Mouse (Mus musculus) midbrain, embryonic 14.5 days (tissue): Measurements from ENCODE around the gene Flad1. TPM values are rescaled to one million over a fixed set of nuclear protein-coding genes. Genes with fewer than 3 reads are reported as not detected.

Experiments used
- ATAC-seq: fragments of 200-750 bp; cut with Nextera tagmentation; 2 replicates; pipeline ENCODE4 v1.8.0; 2017; ENCODE audit warnings: moderate number of reproducible peaks, moderate library complexity; ENCODE audit not compliant: low FRiP score, low TSS enrichment
- DNase-seq: peaks from one replicate; pipeline ENCODE4 v3.0.0-alpha.2; 2015
- H3K27ac ChIP-seq: fragments of 300-500 bp; sonication (generic); replicated peaks from 2 replicates; pipeline ENCODE4 v1.5.1; 2014; ENCODE audit warnings: mild to moderate bottlenecking, low read depth, low read length, moderate library complexity
- H3K27me3 ChIP-seq: fragments of 300-500 bp; sonication (generic); 2 replicates; pipeline ENCODE4 v1.6.1; 2014; ENCODE audit warnings: low read length, control low read depth, mixed read lengths; ENCODE audit not compliant: control insufficient read depth, insufficient read depth
- H3K36me3 ChIP-seq: fragments of 300-500 bp; sonication (generic); 2 replicates; pipeline ENCODE4 v1.6.1; 2014; ENCODE audit warnings: low read length, control low read depth; ENCODE audit not compliant: control insufficient read depth, insufficient read depth
- H3K4me1 ChIP-seq: fragments of 300-500 bp; sonication (generic); 2 replicates; pipeline ENCODE4 v1.6.1; 2014; ENCODE audit warnings: mild to moderate bottlenecking, antibody characterized with exemption, low read length, control low read depth; ENCODE audit not compliant: control insufficient read depth, insufficient read depth
- H3K4me2 ChIP-seq: fragments of 300-500 bp; sonication (generic); 2 replicates; pipeline ENCODE4 v1.6.1; 2014; ENCODE audit warnings: mild to moderate bottlenecking, low read length, moderate library complexity
- H3K4me3 ChIP-seq: fragments of 300-500 bp; sonication (generic); replicated peaks from 2 replicates; pipeline ENCODE4 v1.5.1; 2014; ENCODE audit warnings: low read depth, low read length
- H3K9ac ChIP-seq: fragments of 300-500 bp; sonication (generic); replicated peaks from 2 replicates; pipeline ENCODE4 v1.6.1; 2014; ENCODE audit warnings: mild to moderate bottlenecking, low read length, moderate library complexity
- H3K9me3 ChIP-seq: fragments of 300-500 bp; sonication (generic); 2 replicates; pipeline ENCODE4 v1.6.1; 2016; ENCODE audit warnings: low read length, control low read depth, mixed read lengths; ENCODE audit not compliant: control insufficient read depth
- WGBS: fragments of 180-500 bp; shearing (Covaris S2); extraction: QIAGEN DNeasy Blood & Tissue Kit; methylation state at CpG from one replicate; pipeline ENCODE4 v1.1.7; 2014; 5-methylcytosine and 5-hydroxymethylcytosine counted together
- polyA plus RNA-seq: library from polyadenylated mRNA; unstranded; fragments of >200 nt; fragmentation: Nextera tagmentation; extraction: Ambion mirVana; gene quantifications from 2 replicates; pipeline ENCODE4 v1.2.1, GENCODE M21; 2014

The Flad1 gene
- polyA plus RNA-seq, 1 experiment from 2014 or later = 34.9 TPM

DNA sequence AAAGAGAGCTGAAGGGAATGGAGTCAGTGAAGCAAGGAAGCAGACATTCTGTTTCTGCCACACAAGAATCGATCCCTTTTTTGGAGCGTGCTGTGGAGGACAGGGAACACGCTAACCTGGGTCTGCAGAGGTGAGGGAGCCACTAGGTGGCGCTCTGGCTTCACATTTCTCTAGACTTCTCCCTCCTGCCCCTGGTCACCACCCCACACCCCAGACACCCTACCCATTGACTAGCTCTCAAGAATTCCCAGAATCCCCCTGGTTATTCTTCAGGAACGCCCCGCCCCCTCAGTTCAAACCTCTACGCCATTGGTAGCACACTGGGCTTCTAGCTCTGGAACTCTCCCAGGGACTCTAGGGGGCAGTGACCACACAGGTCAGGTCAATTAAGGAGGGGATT is 37.9 kb upstream of the Flad1 start:
- no peaks in the 10 kb centered on the region for H3K4me1 ChIP-seq
- no peak overlapping the region for H3K27ac ChIP-seq
- no peak overlapping the region for H3K4me3 ChIP-seq
- H3K4me2 ChIP-seq = no peak overlapping the region
- DNase-seq (peak; percentile 82), ATAC-seq (peak; percentile 34)
- 37% methylated on average over 7 of the region's 7 CpGs for WGBS
- no peak overlapping the region for H3K9ac ChIP-seq
- H3K36me3 ChIP-seq = no peaks in the 10 kb centered on the region
- no peaks in the 10 kb centered on the region for H3K27me3 ChIP-seq
- no peaks in the 10 kb centered on the region for H3K9me3 ChIP-seq

DNA sequence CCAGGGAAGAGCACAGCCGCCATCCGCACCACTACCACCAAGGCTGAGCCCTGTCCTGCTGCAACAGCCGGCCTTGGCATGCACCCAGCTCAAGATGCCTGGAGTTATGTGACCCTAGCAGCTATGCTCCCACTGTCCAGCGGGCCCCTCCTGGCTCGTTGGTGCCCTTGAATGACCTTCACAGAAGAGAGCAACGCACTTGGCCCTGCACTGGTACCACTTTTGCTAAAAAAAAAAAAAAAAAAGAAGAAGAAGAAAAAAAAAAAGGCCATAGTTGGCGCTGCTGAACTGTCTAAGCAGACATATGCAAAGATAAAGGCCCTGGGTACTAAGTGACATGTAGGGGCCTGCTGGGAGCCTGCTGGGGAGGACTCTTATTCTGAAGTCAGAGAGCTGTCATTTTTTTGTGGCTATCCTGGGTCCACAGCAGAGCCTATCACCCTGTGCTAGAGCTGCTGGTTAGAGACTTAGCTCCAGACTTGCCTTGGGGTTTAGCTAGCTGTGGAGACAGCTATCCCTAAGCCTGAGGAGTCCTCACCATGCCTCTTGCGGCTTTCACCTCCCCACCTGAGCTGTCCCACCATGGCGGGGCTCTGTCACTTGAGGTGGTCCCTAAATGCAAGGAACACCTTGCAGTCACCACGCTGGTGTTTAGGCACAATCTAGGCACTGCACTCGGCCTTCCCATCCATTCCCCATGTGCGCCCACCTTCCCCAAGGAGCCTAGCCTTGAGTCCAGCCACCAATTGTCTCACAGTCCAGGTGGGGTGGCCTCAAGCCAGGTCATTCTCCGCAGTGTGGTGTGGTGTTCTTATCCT is 37.3 kb upstream of the Flad1 start:
- ATAC-seq = peak; percentile 17; the same call in 1 of the 2 replicates
- Histone ChIP-seq H3K9ac (no peak overlapping the region), H3K9me3 (no peaks in the 10 kb centered on the region), H3K27me3 (no peaks in the 10 kb centered on the region), H3K4me1 (no peaks in the 10 kb centered on the region), H3K4me2 (no peak overlapping the region), H3K4me3 (no peak overlapping the region), H3K36me3 (no peaks in the 10 kb centered on the region), H3K27ac (no peak overlapping the region)
- no peak for DNase-seq
- 73% methylated on average over 13 of the region's 13 CpGs for WGBS

DNA sequence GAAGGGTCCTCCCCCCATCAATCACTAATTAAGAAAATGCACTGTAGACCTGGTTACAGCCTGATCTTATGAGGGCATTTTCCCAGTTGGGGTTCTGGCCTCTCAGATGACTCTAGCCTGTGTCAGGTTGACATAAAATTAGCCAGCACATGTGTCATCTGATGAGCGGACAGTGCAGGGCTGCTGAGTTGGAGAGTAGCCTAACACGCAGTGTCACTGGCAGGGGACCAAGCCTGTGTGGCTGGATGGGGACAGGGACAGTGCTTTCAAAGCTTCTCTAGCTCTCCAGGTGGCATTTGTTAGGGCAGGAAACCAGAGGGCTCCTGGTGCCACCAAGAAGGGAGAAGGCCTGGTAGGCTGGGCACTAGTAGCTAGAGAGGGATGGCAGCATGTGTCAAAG is 29.0 kb upstream of the Flad1 start:
- ATAC-seq (no peak), DNase-seq (no peak)
- Histone ChIP-seq H3K27ac (no peak overlapping the region), H3K9ac (no peak overlapping the region), H3K9me3 (no peaks in the 10 kb centered on the region), H3K36me3 (no peaks in the 10 kb centered on the region), H3K4me3 (no peak overlapping the region), H3K27me3 (no peaks in the 10 kb centered on the region), H3K4me2 (no peak overlapping the region), H3K4me1 (peaks cover 5% of the 10 kb centered on the region; the same call in 1 of the 2 replicates)
- WGBS = 93% methylated on average over 2 of the region's 2 CpGs

DNA sequence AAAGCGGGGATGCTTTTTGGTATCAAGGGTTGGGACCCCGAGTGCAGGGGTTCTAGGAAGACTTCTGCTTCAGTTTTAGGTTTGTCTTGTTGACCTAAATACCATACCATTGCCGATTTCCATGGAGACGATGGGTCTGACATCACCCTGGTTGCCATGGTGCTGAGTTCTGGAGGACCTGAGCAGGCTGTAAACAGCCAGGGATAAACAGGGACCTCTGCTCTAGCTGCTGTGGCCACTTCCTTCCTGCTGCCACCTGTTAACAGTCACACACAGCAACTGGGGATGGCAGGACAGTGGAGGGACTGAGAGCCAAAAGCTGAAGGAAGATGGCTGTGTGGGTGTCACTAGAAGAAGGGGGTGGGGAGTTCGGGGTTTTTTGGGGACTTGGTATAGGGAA is 25.6 kb upstream of the Flad1 start:
- Histone ChIP-seq H3K4me2 (peak overlapping the region; percentile 45), H3K27ac (no peak overlapping the region), H3K9me3 (no peaks in the 10 kb centered on the region), H3K27me3 (no peaks in the 10 kb centered on the region), H3K9ac (no peak overlapping the region), H3K4me1 (peaks cover 5% of the 10 kb centered on the region; the same call in 1 of the 2 replicates), H3K4me3 (0 out of 2 replicates have a peak overlapping the region, but pooled peaks have one; percentile 20), H3K36me3 (peaks cover 29% of the 10 kb centered on the region)
- ATAC-seq (no peak), DNase-seq (peak; percentile 20)
- WGBS = 19% methylated on average over 5 of the region's 5 CpGs

DNA sequence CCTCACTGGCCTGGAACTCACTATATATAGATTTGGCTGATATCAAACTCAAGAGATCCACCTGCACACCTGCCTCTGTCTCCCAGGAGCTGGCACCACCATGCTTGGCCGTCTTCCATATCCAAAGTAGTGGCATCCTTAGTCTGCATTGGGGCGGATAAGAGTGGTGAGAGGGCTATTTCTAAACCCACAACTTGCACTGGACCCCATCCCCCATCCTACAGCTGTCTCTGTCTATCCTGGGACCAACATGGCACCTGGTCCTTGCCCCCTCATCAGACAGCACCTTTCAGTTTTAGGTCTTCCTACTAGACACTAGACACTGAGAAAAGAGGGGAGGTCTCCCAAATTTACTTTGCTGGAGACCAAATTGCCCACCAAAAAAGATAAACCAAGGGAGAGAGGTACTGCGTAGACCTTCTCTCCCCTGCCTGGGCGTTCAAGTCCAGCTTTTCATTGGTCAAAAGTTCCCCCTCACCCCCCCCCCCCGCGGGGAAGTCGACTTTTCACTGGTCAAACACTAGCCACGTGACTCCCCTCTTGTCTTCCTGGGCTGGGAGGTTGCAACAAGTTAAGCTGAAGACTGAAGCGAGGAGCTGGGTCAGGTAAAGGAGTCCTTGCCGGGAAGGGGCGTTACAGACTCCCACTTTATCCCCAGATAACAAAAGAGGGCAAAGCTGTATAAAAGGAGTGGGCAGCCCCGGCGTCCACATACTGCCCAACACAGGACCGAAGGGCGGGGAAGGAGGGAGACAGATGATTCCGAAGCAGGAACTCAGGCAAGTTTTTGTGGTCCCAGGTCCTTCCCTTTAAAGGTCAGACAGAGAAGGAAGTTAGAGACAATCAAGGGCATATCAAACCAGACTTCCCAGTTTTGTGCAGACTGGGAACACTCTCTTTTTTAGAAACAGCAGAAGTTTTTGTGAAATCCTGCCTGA is 24.8 kb upstream of the Flad1 start, which contains the start of gene Pbxip1:
Gene Pbxip1, plus strand, starts transcription at position 531 of the 938 bp plus-strand sequence.
- Histone ChIP-seq H3K36me3 (peaks cover 32% of the 10 kb centered on the region), H3K4me2 (peak within 1 kb of the TSS; percentile 45), H3K4me1 (peaks cover 8% of the 10 kb centered on the region), H3K9me3 (no peaks in the 10 kb centered on the region), H3K27me3 (no peaks in the 10 kb centered on the region), H3K4me3 (peak within 1 kb of the TSS; percentile 20), H3K9ac (no peak within 1 kb of the TSS), H3K27ac (no peak within 1 kb of the TSS)
- ATAC-seq (peak; percentile 48; the same call in 1 of the 2 replicates), DNase-seq (peak; percentile 68)
- WGBS = 4% methylated on average over 16 of the region's 16 CpGs

DNA sequence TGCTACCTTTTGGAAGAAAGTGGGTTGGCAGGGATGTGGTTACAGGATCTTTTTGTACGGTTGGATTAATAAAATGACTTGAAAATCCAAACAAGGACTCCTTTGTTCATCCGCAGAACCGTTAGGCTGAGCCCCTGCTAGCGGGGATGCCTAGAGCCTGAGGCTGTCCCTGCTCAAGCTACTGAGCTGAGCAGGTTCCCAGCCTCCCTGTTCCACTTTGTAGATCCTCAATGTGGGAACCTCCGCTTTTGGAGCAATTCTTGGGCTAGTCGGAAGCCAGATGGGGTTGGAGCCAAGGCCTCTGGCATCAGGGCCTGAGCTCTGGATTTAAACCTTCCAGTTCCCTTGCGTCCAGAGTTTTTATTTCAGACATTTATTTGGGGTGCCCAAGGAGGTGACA is 23.4 kb upstream of the Flad1 start:
- no peak overlapping the region for H3K4me3 ChIP-seq
- no peaks in the 10 kb centered on the region for H3K9me3 ChIP-seq
- peaks cover 14% of the 10 kb centered on the region for H3K4me1 ChIP-seq
- no peak overlapping the region for H3K4me2 ChIP-seq
- no peak for DNase-seq
- WGBS = 66% methylated on average over 7 of the region's 7 CpGs
- no peak overlapping the region for H3K27ac ChIP-seq
- no peak for ATAC-seq
- peaks cover 32% of the 10 kb centered on the region for H3K36me3 ChIP-seq
- no peak overlapping the region for H3K9ac ChIP-seq
- no peaks in the 10 kb centered on the region for H3K27me3 ChIP-seq

DNA sequence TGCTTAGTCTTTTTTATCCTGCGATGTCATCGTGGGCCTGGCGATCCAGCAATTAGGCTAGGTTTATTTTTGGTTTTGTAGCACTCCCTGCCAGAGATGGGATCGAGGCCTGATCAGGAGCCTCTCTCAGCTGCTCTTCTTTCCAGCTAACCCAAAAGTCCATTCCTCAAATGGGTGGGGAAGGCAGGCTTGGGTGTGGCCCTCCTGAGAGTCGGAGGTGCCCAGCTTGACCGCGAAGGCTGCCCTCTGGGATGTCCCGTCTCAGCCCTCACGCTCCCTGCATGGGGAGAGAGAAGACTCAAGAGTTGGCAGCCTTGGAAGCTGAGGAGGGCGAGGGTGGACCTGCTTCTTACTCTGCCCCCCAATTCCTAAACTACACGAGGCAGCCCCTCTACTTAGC is 22.9 kb upstream of the Flad1 start:
- Histone ChIP-seq H3K4me2 (no peak overlapping the region), H3K27me3 (no peaks in the 10 kb centered on the region), H3K9ac (no peak overlapping the region), H3K36me3 (peaks cover 32% of the 10 kb centered on the region), H3K4me1 (peaks cover 14% of the 10 kb centered on the region), H3K27ac (no peak overlapping the region), H3K4me3 (no peak overlapping the region), H3K9me3 (no peaks in the 10 kb centered on the region)
- no peak for DNase-seq
- WGBS = 88% methylated on average over 11 of the region's 11 CpGs
- no peak for ATAC-seq

DNA sequence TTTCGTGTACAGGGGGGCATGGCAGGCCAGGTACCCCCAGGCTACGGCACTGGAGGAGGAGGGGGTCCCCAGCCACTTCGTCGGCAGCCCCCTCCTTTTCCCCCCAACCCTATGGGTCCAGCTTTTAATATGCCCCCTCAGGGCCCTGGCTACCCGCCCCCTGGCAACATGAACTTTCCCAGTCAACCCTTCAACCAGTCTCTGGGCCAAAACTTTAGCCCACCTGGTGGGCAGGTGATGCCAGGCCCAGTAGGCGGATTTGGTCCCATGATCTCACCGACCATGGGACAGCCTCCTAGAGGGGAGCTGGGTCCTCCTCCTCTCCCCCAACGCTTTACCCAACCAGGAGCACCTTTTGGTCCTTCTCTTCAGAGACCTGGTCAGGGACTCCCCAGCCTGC is 20.9 kb upstream of the Flad1 start:
- Histone ChIP-seq H3K9ac (no peak overlapping the region), H3K4me2 (no peak overlapping the region), H3K4me3 (no peak overlapping the region), H3K4me1 (peaks cover 14% of the 10 kb centered on the region), H3K27ac (no peak overlapping the region), H3K27me3 (no peaks in the 10 kb centered on the region), H3K9me3 (no peaks in the 10 kb centered on the region), H3K36me3 (peaks cover 32% of the 10 kb centered on the region)
- DNase-seq = no peak
- ATAC-seq = no peak
- WGBS = 94% methylated on average over 8 of the region's 8 CpGs
